Mouse (Mus musculus) layer of hippocampus, postnatal 14 days (tissue): ENCODE measurements around the gene Olfr668. TPM values are rescaled to one million over a fixed set of nuclear protein-coding genes. Genes with fewer than 3 reads are reported as not detected.
"Not testable (repeated sequence)": the region's sequence is repeated elsewhere in the genome, so short reads cannot be mapped to it uniquely, and the experiment has no call there.

Experiments used
- DNase-seq, 2 experiments: peaks; one replicate each; pipeline ENCODE4 v3.0.0; 2021 to 2022; ENCODE audit warnings: low spot score in 2 of 2, mixed read lengths in 1 of 2
- long read RNA-seq, 2 experiments: library from polyadenylated mRNA; stranded (forward); transcript quantifications; one replicate each; pipeline ENCODE4 v2.0.0; 2021
- total RNA-seq, 2 experiments: library from RNA; stranded (reverse); gene quantifications; 2 replicates each; pipeline ENCODE4 v1.2.3; 2021

Olfr668 gene
- total RNA-seq = not detected
- long read RNA-seq, experiment 1 = 0 reads
- long read RNA-seq, experiment 2 = 0 reads

DNA sequence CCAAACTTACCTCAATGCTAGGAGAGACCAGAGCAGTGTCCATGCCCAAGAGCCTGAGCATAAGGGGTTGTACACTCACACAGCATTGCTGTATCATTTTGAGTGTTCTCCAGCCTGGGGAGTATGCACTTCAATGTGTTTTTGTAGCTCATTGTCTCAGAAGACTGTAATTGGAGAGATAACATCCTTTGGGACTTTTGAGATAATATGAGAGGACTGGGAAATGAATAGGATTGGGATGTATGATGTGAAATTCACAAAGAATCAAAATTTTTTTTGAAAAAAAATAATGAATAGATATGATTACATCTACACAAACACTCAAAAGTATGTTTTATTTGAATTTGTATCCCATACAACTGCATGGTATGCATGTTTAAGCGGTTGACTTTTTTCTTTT lies at the start of gene Olfr668:
Olfr668 (minus strand) TSS at position 101 of the 400 bp plus-strand sequence.
- no peak for DNase-seq

DNA sequence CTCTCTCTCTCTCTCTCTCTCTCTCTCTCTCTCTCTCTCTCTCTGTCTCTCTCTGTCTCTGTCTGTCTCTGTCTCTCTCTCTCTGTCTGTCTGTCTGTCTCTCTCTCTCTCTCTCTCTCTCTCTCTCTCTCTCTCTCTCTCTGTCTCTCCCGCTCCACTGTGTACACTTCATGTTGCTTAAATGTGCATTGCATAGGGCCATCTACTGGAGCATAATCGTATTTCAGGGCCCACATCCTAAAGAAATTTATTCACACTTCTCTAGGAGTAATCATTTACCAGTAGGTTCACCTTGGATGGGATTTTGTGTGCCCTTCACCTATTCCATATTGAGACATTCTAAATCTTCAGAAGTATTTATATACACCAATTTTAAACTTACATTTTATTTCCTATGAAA lies 44.6 kb upstream of the Olfr668 start:
- DNase-seq = not testable (repeated sequence)

DNA sequence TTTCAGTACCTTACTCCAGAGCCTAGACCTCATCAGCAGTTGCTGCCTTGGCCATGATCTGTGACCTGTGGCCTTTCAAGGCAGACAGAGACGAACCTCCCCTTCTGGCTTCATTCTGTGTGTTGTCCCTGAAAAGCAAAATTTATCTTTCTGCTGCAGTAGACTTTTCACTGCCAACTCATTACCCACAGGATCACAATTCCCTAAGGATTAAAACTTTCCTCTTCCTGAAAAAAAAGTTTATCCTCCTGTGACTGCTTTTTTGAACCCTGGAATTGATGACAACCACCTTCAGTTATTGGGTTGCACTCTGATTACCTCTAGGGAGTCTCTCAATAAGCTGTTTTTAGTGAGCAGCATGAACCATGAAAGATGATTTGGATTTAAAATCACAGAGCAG lies 34.7 kb upstream of the Olfr668 start, which contains the start of gene Olfr670:
Olfr670 (minus strand) TSS at position 101 of the 400 bp plus-strand sequence.
- no peak for DNase-seq

DNA sequence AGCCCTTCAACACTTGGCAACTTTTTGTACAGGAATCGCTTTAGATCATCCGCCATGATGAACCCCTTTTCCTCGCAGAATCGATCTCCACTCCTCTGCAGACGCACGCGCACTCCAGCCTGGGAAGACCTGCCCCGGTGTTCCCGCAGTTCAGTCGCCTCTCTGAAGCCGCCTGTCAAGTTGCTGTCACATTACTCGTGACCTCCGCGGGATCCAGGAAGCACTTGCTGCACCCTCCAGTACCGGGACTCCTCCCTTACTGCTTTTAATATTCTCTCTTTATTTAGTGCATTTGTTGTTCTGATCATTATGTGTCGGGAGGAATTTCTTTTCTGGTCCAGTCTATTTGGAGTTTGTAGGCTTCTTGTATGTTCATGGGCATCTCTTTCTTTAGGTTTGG lies 22.4 kb upstream of the Olfr668 start:
- DNase-seq = not testable (repeated sequence)

DNA sequence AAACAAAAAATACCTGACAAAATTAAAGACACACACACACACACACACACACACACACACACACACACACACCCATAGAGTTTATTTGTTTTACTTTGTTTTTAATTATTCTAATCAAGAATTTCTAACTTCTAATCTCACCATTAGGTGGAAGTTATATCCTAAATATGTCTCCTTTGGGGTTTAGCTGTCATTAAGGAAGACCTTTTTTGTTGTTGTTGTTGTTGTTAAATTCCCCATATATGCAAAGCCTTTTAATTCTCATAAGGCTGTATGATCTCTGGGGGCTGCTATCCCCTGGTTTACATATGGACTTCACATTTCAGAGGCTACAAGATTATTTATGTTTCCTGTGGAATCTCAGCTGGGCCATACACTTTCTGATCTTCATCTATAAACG lies 6.1 kb upstream of the Olfr668 start, which contains the start of gene Olfr669:
Olfr669 (plus strand) TSS at position 301 of the 400 bp plus-strand sequence.
- no peak for DNase-seq

DNA sequence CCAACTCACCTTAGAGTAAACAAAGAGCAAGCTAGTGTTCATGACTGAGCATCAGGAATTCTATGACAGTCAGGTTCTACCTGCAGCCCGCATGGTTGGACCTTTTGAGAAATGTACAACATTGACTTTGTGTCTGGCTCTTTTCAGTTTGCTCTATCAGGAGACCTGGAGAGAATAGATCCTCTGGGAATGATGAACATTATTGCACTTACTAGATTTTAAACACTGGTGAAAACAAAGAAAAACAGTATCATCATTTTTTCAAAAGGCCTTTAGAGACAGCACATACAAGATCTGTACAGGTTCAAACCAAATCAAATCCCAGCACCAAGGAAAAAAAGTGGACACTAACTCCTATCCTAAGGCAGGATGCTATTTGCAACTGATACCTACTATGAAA lies 6.5 kb downstream of the Olfr668 start, which contains the start of gene Olfr667:
Olfr667 (minus strand) TSS at position 101 of the 400 bp plus-strand sequence.
- DNase-seq = no peak

DNA sequence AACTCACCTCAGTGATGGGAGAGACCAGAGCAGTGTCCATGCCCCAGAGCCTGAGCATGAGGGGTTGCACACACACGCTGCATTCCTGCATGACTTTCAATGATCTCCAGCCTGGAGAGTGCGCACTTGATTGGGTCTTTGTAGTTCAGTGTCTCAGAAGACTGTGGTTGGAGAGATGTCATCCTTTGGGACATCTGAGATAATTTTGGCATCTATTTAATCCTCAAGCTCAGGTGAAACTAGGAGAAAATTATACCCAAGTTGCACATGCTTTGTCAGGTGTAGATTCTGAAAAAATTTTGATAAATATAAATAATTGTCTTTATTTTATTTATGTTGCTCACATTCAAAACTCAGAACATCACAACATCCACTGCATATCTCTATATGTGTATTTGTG lies 32.0 kb downstream of the Olfr668 start, which contains the start of gene Olfr666:
Olfr666 (minus strand) TSS at position 101 of the 400 bp plus-strand sequence.
- no peak for DNase-seq

DNA sequence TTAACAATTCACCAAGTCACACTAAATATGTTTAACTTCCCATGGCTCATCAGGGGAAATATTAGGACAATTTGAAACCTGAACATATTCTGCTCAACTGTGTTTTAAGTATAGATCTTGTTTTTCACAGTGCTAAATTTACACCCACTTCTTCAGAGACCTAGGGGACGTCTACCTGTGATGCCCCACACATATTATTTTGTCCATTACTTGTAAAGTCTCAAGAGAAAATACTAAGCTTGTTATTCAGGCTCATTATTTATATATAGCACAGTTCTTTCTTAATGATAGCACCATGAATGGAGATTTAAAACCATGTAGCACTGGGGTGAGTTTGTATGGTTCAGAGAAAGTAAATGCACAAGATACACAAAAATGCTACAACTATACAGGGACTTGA lies 50.1 kb downstream of the Olfr668 start, which contains the start of gene Olfr665:
Olfr665 (plus strand) TSS at position 301 of the 400 bp plus-strand sequence.
- DNase-seq = no peak

Other genes starting within 250 kb of the Olfr668 start
- not detected for gene Olfr661, start 241.6 kb downstream of the Olfr668 start, total RNA-seq
- not detected for gene Usp17le, start 150.6 kb downstream of the Olfr668 start, total RNA-seq
- gene Usp17lb, start 85.5 kb downstream of the Olfr668 start, total RNA-seq = not detected
- gene Usp17la, start 71.0 kb downstream of the Olfr668 start, total RNA-seq = not detected
- not detected for gene Olfr665, start 50.0 kb downstream of the Olfr668 start, total RNA-seq
- gene Olfr666, start 32.1 kb downstream of the Olfr668 start, total RNA-seq = not detected
- gene Olfr667, start 6.6 kb downstream of the Olfr668 start, total RNA-seq = not detected
- gene Olfr669, start 6.2 kb upstream of the Olfr668 start, total RNA-seq = not detected
- not detected for gene Olfr670, start 34.6 kb upstream of the Olfr668 start, total RNA-seq
- gene Olfr671, start 51.1 kb upstream of the Olfr668 start, total RNA-seq = not detected
- not detected for gene Olfr672, start 74.0 kb upstream of the Olfr668 start, total RNA-seq
- gene Olfr675, start 100.4 kb upstream of the Olfr668 start, total RNA-seq = not detected
- not detected for gene Olfr676, start 104.6 kb upstream of the Olfr668 start, total RNA-seq
- gene Olfr677, start 123.3 kb upstream of the Olfr668 start, total RNA-seq = not detected
- not detected for gene Olfr678, start 136.4 kb upstream of the Olfr668 start, total RNA-seq
- not detected for gene Olfr679, start 153.1 kb upstream of the Olfr668 start, total RNA-seq
- gene Olfr680-ps1, start 164.8 kb upstream of the Olfr668 start, total RNA-seq = not detected
- not detected for gene Olfr681, start 188.8 kb upstream of the Olfr668 start, total RNA-seq
- gene Olfr683, start 219.0 kb upstream of the Olfr668 start, total RNA-seq = not detected
- not detected for gene Olfr684, start 235.6 kb upstream of the Olfr668 start, total RNA-seq